Mouse (Mus musculus) midbrain, embryonic 13.5 days (tissue): ENCODE data around the gene Dpp6. TPM values are rescaled to one million over a fixed set of nuclear protein-coding genes. Genes with fewer than 3 reads are reported as not detected.

Source experiments
- ATAC-seq: fragments of 200-750 bp; cut with Nextera tagmentation; 2 replicates; pipeline ENCODE4 v1.8.0; 2017; ENCODE audit warnings: mild to moderate bottlenecking, moderate TSS enrichment, moderate library complexity
- H3K27ac ChIP-seq: fragments of 300-500 bp; sonication (generic); 2 replicates; pipeline ENCODE4 v1.5.1; 2015; ENCODE audit warnings: inconsistent platforms, mild to moderate bottlenecking, moderate library complexity
- H3K27me3 ChIP-seq: fragments of 300-500 bp; sonication (generic); 2 replicates; pipeline ENCODE4 v1.6.1; 2015; ENCODE audit warnings: mild to moderate bottlenecking, inconsistent platforms
- H3K36me3 ChIP-seq: fragments of 300-500 bp; sonication (generic); 2 replicates; pipeline ENCODE4 v1.6.1; 2015; ENCODE audit warnings: mild to moderate bottlenecking, inconsistent platforms
- H3K4me1 ChIP-seq: fragments of 300-500 bp; sonication (generic); replicated peaks from 2 replicates; pipeline ENCODE4 v1.6.1; 2015; ENCODE audit warnings: inconsistent platforms
- H3K4me2 ChIP-seq: fragments of 300-500 bp; sonication (generic); replicated peaks from 2 replicates; pipeline ENCODE4 v1.6.1; 2015; ENCODE audit warnings: moderate library complexity, mild to moderate bottlenecking, inconsistent platforms
- H3K4me3 ChIP-seq: fragments of 300-500 bp; sonication (generic); replicated peaks from 2 replicates; pipeline ENCODE4 v1.5.1; 2015; ENCODE audit warnings: mild to moderate bottlenecking, inconsistent platforms
- H3K9ac ChIP-seq: fragments of 300-500 bp; sonication (generic); replicated peaks from 2 replicates; pipeline ENCODE4 v1.6.1; 2015; ENCODE audit warnings: mild to moderate bottlenecking, inconsistent platforms
- H3K9me3 ChIP-seq: fragments of 300-500 bp; sonication (generic); 2 replicates; pipeline ENCODE4 v1.6.1; 2016; ENCODE audit warnings: mild to moderate bottlenecking, inconsistent platforms
- WGBS: fragments of 180-500 bp; shearing (Covaris S2); methylation state at CpG from one replicate; pipeline ENCODE4 v1.1.7; 2015; 5-methylcytosine and 5-hydroxymethylcytosine counted together
- polyA plus RNA-seq: library from polyadenylated mRNA; unstranded; fragments of >200 nt; fragmentation: Nextera tagmentation; extraction: Ambion mirVana; gene quantifications from 2 replicates; pipeline ENCODE4 v1.2.1, GENCODE M21; 2015

Dpp6 gene
- polyA plus RNA-seq, 1 experiment from 2014 or later: 46.4 TPM

DNA sequence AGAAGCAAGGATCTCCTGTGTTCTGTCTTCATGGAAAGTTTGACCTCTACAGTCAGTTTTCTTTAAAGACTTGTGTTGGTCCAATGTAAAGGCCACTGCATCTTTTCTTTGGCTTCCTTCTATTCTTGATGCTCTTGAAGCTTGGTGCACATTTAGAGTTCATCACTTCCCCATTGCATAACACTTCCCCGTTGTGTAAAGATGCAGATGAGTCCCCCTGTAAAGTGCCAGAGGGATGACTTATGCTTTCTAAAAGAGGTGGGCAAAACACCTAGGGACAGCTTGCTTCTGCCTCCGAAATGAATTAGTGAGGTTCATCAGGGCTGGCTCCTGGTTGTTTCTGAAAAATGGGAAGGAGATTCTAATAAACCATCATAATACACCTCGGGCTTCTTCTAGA is 553.8 kb downstream of the Dpp6 start:
- no peak overlapping the region for H3K4me2 ChIP-seq
- WGBS: 82% methylated on average over 3 of the region's 3 CpGs
- no peak overlapping the region for H3K27ac ChIP-seq
- H3K36me3 ChIP-seq: no peaks in the 10 kb centered on the region
- H3K9me3 ChIP-seq: no peaks in the 10 kb centered on the region
- H3K9ac ChIP-seq: no peak overlapping the region
- H3K4me3 ChIP-seq: no peak overlapping the region
- no peak for ATAC-seq
- H3K27me3 ChIP-seq: no peaks in the 10 kb centered on the region
- no peaks in the 10 kb centered on the region for H3K4me1 ChIP-seq

DNA sequence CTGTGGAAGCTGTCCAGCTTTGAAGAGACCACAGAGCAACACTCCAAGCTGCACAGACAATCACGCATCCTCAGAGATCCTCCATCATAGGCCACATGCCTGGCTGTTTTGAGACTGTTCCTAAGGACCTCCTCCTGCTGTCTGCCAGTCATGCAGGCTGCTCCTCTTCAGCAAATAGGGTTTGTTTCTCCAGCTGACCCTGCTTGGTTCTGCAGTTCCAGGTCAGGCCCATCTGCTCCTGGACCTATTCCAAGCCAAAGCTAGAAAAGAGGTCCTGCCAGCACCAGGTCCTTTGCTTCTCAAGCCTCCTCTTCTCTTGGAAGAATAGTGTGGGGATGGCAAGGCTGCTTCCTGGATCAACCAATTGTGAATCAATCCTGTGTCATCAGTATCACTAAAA is 556.9 kb downstream of the Dpp6 start:
- no peaks in the 10 kb centered on the region for H3K36me3 ChIP-seq
- H3K27ac ChIP-seq: no peak overlapping the region
- ATAC-seq: no peak
- H3K9me3 ChIP-seq: no peaks in the 10 kb centered on the region
- H3K4me2 ChIP-seq: no peak overlapping the region
- H3K27me3 ChIP-seq: no peaks in the 10 kb centered on the region
- whole genome bisulfite sequencing: 76% methylated on average over 1 of the region's 1 CpGs
- no peaks in the 10 kb centered on the region for H3K4me1 ChIP-seq
- H3K4me3 ChIP-seq: no peak overlapping the region
- no peak overlapping the region for H3K9ac ChIP-seq

DNA sequence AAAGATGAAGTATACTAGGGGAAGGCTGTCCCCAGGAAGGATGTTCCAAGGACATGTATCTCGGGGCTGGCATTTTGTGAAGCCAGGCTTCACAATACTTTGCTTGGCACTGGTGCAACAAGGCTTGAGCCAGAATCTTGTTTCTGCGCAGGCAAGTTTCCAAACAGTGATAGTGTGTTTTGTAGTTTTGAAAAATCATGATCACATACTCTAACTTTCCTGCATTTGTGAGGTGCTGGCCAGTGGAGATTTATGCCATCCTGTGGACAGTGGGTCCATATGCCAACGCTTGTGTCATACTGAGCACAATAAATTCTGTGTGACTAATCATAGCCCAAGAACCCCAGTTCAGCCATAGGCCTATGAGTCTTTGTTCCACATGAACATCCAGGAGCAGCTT is 558.8 kb downstream of the Dpp6 start:
- no peaks in the 10 kb centered on the region for H3K9me3 ChIP-seq
- no peak overlapping the region for H3K27ac ChIP-seq
- H3K4me1 ChIP-seq: no peaks in the 10 kb centered on the region
- no peak overlapping the region for H3K4me2 ChIP-seq
- no peaks in the 10 kb centered on the region for H3K36me3 ChIP-seq
- 91% methylated on average over 3 of the region's 3 CpGs for WGBS
- H3K27me3 ChIP-seq: no peaks in the 10 kb centered on the region
- no peak for ATAC-seq
- no peak overlapping the region for H3K4me3 ChIP-seq
- no peak overlapping the region for H3K9ac ChIP-seq

DNA sequence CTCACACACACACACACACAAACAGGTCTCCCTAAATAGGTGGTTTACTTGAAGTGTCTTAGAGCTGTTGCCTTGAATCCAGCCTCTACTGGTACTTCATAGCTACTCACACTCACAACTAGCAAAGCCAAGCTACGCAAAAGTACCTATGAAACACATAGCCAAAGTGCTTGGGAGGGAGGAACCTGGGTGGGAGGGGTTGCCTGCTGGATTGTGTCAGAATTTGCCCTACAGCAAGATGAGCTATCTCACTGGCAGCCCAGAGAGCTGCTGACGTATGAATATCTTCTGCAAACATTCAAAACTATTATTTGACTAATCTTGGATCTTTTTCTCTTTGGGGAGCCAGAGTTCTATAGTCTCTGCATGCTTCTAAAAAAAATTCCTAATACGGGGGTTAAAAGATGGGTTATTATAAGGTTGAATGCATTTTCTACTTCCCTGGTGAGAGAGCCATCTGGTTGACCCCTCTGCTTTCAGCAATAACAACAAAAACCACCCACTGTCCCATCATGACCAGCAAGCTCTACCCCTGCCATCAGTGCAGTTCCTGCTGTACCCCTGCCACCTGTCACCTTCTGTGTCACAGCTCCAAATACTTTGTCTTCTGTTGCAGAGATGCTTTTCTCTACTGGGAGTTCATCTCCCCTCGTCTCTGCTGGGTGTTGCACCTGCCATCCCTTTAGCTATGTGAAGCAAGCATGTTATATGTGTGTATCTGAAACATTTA is 563.8 kb downstream of the Dpp6 start:
- no peaks in the 10 kb centered on the region for H3K27me3 ChIP-seq
- WGBS: 75% methylated on average over 4 of the region's 4 CpGs
- H3K4me1 ChIP-seq: no peaks in the 10 kb centered on the region
- H3K4me3 ChIP-seq: no peak overlapping the region
- H3K27ac ChIP-seq: no peak overlapping the region
- peaks cover 5% of the 10 kb centered on the region; the same call in 1 of the 2 replicates for H3K9me3 ChIP-seq
- no peak overlapping the region for H3K4me2 ChIP-seq
- H3K9ac ChIP-seq: no peak overlapping the region
- peaks cover 8% of the 10 kb centered on the region for H3K36me3 ChIP-seq
- no peak for ATAC-seq

DNA sequence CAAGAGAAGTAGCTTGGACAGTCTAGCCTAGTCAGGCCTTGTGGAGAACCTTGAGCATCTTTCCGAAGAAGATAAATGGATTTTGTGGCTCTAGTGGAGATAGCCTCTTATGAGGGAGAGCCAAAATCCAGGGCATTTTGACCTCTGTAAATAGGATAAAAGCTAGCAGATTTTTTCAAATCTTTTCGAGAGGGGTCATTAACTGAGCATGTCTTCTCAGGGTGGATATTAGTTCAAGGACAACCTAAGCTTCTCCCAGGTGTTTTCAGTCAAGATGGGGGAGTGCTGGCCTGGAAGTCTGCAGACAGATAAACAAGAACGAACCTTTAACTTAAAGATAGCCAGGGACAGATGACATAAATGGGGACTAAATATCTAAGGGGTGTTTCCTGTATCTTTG is 581.4 kb downstream of the Dpp6 start:
- ATAC-seq: no peak
- H3K27me3 ChIP-seq: no peaks in the 10 kb centered on the region
- WGBS: 91% methylated on average over 3 of the region's 3 CpGs
- peaks cover 8% of the 10 kb centered on the region; the same call in 1 of the 2 replicates for H3K36me3 ChIP-seq
- H3K4me2 ChIP-seq: no peak overlapping the region
- 0 out of 2 replicates have a peak, but pooled peaks cover 5% of the 10 kb centered on the region for H3K4me1 ChIP-seq
- H3K4me3 ChIP-seq: no peak overlapping the region
- no peak overlapping the region for H3K9ac ChIP-seq
- H3K9me3 ChIP-seq: no peaks in the 10 kb centered on the region
- no peak overlapping the region for H3K27ac ChIP-seq

DNA sequence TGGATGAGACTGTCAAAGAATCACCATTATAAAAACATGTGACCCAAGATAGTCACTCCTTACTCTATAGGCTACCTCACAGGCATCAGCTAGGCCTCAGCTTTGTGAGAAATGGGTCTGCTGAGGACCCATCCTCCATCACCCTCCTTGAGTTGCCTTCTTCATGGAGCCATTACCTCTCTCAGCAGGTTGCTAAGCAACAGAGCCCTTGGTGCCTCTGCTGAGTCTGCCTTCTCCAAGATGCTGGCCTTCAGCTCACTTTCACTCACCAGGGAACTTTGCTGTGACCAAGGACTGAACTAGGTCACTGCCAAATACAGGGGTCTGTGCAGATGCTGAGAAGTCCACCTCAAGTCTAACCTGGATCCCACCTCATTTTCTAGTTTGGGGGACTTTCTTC is 582.1 kb downstream of the Dpp6 start:
- no peaks in the 10 kb centered on the region for H3K27me3 ChIP-seq
- no peaks in the 10 kb centered on the region for H3K9me3 ChIP-seq
- H3K36me3 ChIP-seq: peaks cover 8% of the 10 kb centered on the region; the same call in 1 of the 2 replicates
- H3K9ac ChIP-seq: no peak overlapping the region
- H3K4me3 ChIP-seq: no peak overlapping the region
- H3K4me1 ChIP-seq: 0 out of 2 replicates have a peak, but pooled peaks cover 5% of the 10 kb centered on the region
- H3K27ac ChIP-seq: no peak overlapping the region
- ATAC-seq: 0 out of 2 replicates have a peak, but pooled peaks have one; percentile 40
- H3K4me2 ChIP-seq: no peak overlapping the region

DNA sequence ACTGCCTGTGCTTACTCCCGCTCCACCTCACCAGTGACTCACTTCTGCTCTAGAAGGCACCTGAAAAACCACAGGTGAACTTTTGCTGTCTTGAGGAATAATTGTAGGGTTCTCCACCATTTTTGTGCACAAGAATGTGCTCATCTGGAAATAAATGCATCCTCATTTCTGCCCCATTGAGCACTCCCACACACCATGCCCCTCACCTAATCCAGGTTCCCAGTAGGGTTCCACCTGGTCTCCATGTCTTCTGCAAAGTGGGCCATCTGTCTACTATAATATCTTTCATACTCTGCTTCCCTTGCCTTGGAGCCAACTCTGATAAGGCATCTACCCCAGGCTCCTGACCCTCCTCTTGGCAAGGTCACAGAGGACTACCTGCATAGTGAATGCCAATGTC is 585.6 kb downstream of the Dpp6 start:
- peaks cover 8% of the 10 kb centered on the region; the same call in 1 of the 2 replicates for H3K36me3 ChIP-seq
- no peak overlapping the region for H3K4me2 ChIP-seq
- no peaks in the 10 kb centered on the region for H3K27me3 ChIP-seq
- H3K27ac ChIP-seq: no peak overlapping the region
- no peak for ATAC-seq
- H3K4me3 ChIP-seq: no peak overlapping the region
- H3K9ac ChIP-seq: no peak overlapping the region
- H3K4me1 ChIP-seq: 0 out of 2 replicates have a peak, but pooled peaks cover 5% of the 10 kb centered on the region
- H3K9me3 ChIP-seq: no peaks in the 10 kb centered on the region
- 95% methylated on average over 1 of the region's 1 CpGs for WGBS

DNA sequence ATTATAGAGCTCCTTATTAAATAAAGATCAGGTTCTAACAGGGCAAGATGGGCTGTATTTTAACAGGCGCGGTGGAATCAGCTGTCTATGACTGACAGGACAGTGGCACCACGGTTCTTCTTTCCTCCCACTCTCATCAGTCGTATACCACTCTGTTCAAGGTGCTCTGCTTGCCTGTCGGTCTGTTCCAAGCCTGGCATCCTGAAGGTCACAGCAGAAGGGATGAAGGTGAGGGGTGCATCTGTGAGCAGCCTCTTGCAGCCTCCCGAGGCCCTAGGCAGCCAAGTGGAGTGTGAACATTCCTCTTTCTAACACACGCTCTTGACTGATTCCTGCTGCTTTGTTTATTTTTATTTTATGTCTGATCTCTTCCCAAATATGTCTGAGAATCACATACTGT is 591.9 kb downstream of the Dpp6 start:
- H3K4me2 ChIP-seq: no peak overlapping the region
- no peak overlapping the region for H3K4me3 ChIP-seq
- H3K36me3 ChIP-seq: no peaks in the 10 kb centered on the region
- ATAC-seq: 0 out of 2 replicates have a peak, but pooled peaks have one; percentile 30
- H3K27ac ChIP-seq: no peak overlapping the region
- H3K4me1 ChIP-seq: no peaks in the 10 kb centered on the region
- 84% methylated on average over 7 of the region's 7 CpGs for WGBS
- H3K27me3 ChIP-seq: no peaks in the 10 kb centered on the region
- H3K9me3 ChIP-seq: no peaks in the 10 kb centered on the region
- H3K9ac ChIP-seq: no peak overlapping the region

DNA sequence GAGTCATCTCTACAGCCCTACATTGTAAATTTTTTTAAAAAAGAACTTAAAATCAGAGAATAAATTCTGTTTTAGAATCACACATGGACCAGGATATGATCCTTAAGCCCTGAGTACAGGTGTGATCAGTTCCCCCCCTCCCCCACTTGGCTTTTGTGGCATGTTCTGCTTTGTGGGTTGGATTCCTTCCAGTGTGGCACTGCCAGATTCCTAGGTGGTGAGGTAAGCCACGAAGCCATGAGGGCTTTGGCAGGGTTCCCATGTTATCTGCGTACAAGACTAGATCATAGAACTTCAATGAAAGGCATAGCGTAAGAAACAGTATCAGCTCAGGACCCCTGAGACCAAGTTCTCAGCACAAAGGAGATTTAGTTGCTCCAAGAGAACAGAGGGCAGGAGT is 596.0 kb downstream of the Dpp6 start:
- 70% methylated on average over 3 of the region's 3 CpGs for WGBS
- Histone ChIP-seq H3K27me3 (no peaks in the 10 kb centered on the region), H3K4me3 (no peak overlapping the region), H3K27ac (no peak overlapping the region), H3K36me3 (no peaks in the 10 kb centered on the region), H3K4me1 (no peaks in the 10 kb centered on the region), H3K9me3 (no peaks in the 10 kb centered on the region), H3K4me2 (no peak overlapping the region), H3K9ac (no peak overlapping the region)
- no peak for ATAC-seq

DNA sequence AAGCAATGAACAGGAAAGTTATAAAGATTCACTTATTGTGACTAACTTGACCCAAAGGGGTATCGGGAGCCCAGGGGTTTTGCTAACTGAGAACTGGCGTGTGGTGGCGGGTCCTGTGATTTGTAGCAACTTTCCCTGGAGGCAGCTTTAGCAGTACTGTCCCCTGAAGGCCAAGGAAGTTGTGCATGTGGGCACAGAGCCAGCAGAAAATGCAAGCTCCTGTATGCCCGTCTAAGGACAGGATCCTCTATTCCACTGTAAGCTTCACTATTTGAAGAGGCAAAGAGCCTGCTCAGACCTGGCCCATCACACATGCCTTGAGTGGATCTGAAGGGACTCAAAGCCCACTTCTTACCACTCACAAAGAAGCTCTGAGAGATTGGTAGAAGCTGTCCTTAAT is 598.5 kb downstream of the Dpp6 start:
- Histone ChIP-seq H3K27ac (no peak overlapping the region), H3K4me1 (no peaks in the 10 kb centered on the region), H3K4me2 (no peak overlapping the region), H3K9ac (no peak overlapping the region), H3K36me3 (no peaks in the 10 kb centered on the region), H3K9me3 (no peaks in the 10 kb centered on the region), H3K4me3 (no peak overlapping the region), H3K27me3 (no peaks in the 10 kb centered on the region)
- WGBS: 94% methylated on average over 4 of the region's 4 CpGs
- no peak for ATAC-seq

DNA sequence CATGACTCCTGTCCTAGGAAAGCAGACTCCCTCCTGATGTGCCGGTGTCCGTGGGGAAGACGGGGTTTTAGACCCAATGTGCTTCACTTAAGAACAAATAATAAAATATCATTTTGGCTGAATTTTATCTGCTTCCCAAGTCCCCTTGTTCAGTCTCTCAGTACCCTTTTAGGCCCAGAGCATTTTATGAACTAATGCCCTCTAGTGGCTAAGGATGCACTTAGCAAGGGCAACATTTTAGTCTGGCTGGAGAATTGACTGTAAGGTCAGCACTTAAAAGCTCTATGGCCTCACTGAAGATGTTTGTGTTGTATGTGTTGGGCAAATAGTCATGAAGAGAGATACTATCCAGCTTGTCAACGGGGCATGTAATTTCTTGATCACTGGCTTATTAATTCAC is 599.6 kb downstream of the Dpp6 start:
- Histone ChIP-seq H3K36me3 (no peaks in the 10 kb centered on the region), H3K4me1 (no peaks in the 10 kb centered on the region), H3K9ac (no peak overlapping the region), H3K4me2 (no peak overlapping the region), H3K9me3 (no peaks in the 10 kb centered on the region), H3K27me3 (no peaks in the 10 kb centered on the region), H3K27ac (no peak overlapping the region), H3K4me3 (no peak overlapping the region)
- ATAC-seq: no peak
- 60% methylated on average over 4 of the region's 4 CpGs for whole genome bisulfite sequencing

DNA sequence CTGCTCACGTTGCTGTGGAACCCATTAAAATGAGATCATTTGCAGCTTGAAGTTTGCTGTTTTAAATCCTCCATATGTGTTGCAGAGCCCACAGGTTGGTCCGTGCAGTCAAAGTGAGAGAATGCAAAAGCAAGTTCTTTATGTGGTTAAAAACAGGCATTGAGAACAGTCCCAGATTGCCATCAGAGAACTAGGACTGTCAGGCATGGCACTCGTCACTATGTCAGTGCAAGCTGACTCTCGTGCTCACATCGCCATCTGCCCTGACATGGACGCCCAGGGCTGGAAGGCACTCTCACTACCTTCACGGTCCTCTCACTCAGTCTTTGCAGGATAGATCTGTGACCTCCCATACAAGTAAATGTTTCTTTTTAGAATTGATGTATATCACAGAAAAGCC is 600.4 kb downstream of the Dpp6 start:
- H3K27me3 ChIP-seq: no peaks in the 10 kb centered on the region
- no peaks in the 10 kb centered on the region for H3K36me3 ChIP-seq
- H3K9ac ChIP-seq: no peak overlapping the region
- no peak for ATAC-seq
- H3K27ac ChIP-seq: no peak overlapping the region
- no peak overlapping the region for H3K4me3 ChIP-seq
- no peaks in the 10 kb centered on the region for H3K4me1 ChIP-seq
- 74% methylated on average over 7 of the region's 7 CpGs for WGBS
- no peaks in the 10 kb centered on the region for H3K9me3 ChIP-seq
- no peak overlapping the region for H3K4me2 ChIP-seq

DNA sequence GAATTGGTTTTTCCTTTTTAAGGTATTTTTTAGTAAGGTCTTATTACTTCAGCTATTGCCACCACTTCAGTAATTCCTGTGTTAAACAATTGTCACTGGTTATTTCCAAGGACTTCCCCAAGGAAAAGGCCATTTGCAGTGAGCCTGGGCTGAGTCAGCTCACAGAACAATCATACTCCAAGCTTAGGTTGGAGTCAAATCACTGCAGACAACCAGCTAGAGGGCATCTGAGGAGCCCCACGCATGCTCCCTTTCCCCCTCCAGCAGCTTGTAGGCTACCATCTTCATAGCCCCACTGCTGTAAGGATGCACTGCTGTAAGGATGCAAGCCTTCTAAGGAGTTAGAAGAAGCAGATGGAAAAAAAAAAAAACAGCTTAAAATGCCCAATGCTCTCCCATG is 601.9 kb downstream of the Dpp6 start:
- Histone ChIP-seq H3K4me2 (no peak overlapping the region), H3K27ac (no peak overlapping the region), H3K9ac (no peak overlapping the region), H3K27me3 (no peaks in the 10 kb centered on the region), H3K9me3 (no peaks in the 10 kb centered on the region), H3K4me3 (no peak overlapping the region), H3K4me1 (no peaks in the 10 kb centered on the region), H3K36me3 (no peaks in the 10 kb centered on the region)
- WGBS: 75% methylated on average over 1 of the region's 1 CpGs
- ATAC-seq: no peak
